Mouse (Mus musculus) intestine, embryonic 16.5 days (tissue): ENCODE results near the gene Vcl. TPM values are rescaled to one million over a fixed set of nuclear protein-coding genes. Genes with fewer than 3 reads are reported as not detected.

ENCODE experiments used
- ATAC-seq: fragments of 200-750 bp; cut with Nextera tagmentation; 2 replicates; pipeline ENCODE4 v1.8.0; 2017; ENCODE audit warnings: moderate TSS enrichment, moderate library complexity
- H3K27ac ChIP-seq: fragments of 300-500 bp; sonication (generic); 2 replicates; pipeline ENCODE4 v1.5.1; 2014; ENCODE audit warnings: mild to moderate bottlenecking, low read length
- H3K27me3 ChIP-seq: fragments of 300-500 bp; sonication (generic); replicated peaks from 2 replicates; pipeline ENCODE4 v1.6.1; 2014; ENCODE audit warnings: low read length, control low read depth, mixed read lengths; ENCODE audit not compliant: control insufficient read depth, insufficient read depth
- H3K36me3 ChIP-seq: fragments of 300-500 bp; sonication (generic); 2 replicates; pipeline ENCODE4 v1.6.1; 2014; ENCODE audit warnings: low read length, control low read depth; ENCODE audit not compliant: control insufficient read depth, insufficient read depth
- H3K4me1 ChIP-seq: fragments of 300-500 bp; sonication (generic); 2 replicates; pipeline ENCODE4 v1.6.1; 2014; ENCODE audit warnings: low read length, control low read depth, mixed read lengths; ENCODE audit not compliant: control insufficient read depth, insufficient read depth
- H3K4me2 ChIP-seq: fragments of 300-500 bp; sonication (generic); 2 replicates; pipeline ENCODE4 v1.6.1; 2014; ENCODE audit warnings: low read depth, low read length, control low read depth
- H3K4me3 ChIP-seq: fragments of 300-500 bp; sonication (generic); 2 replicates; pipeline ENCODE4 v1.5.1; 2014; ENCODE audit warnings: mild to moderate bottlenecking, low read length
- H3K9ac ChIP-seq: fragments of 300-500 bp; sonication (generic); 2 replicates; pipeline ENCODE4 v1.6.1; 2014; ENCODE audit warnings: low read depth, low read length
- H3K9me3 ChIP-seq: fragments of 300-500 bp; sonication (generic); 2 replicates; pipeline ENCODE4 v1.6.1; 2016; ENCODE audit warnings: low read length, control low read depth; ENCODE audit not compliant: control insufficient read depth
- WGBS: fragments of 180-500 bp; shearing (Covaris S2); extraction: QIAGEN DNeasy Blood & Tissue Kit; methylation state at CpG from one replicate; pipeline ENCODE4 v1.1.7; 2014; 5-methylcytosine and 5-hydroxymethylcytosine counted together
- polyA plus RNA-seq: library from polyadenylated mRNA; unstranded; fragments of >200 nt; fragmentation: Nextera tagmentation; extraction: Ambion mirVana; gene quantifications from 2 replicates; pipeline ENCODE4 v1.2.1, GENCODE M21; 2015

The Vcl gene
- polyA plus RNA-seq, 1 experiment from 2014 or later: 51.5 TPM

DNA sequence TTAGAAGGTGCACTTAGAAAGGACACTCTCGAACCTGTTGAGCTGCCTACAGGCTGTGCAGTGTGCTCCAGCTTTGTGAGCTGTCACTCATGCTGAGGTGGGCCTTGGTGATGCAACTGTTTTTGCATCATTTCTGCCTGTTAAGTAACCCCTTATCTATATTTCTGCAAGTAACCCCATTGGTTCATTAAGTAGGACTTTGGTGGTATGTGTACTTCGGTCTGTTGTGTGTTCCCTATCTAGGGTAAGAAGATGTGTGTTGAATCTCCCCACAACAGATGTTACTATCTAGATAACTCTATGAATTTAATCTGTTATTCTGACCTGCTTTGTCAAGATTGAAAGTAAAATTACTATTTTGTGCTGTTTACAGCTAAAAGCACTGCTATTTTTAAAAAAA, 17.4 kb upstream of the Vcl start:
- 66% methylated on average over 2 of the region's 2 CpGs for WGBS
- Histone ChIP-seq H3K27ac (no peak overlapping the region), H3K4me3 (no peak overlapping the region), H3K4me1 (no peaks in the 10 kb centered on the region; the same call in 1 of the 2 replicates), H3K9ac (no peak overlapping the region), H3K27me3 (no peaks in the 10 kb centered on the region), H3K9me3 (no peaks in the 10 kb centered on the region), H3K36me3 (no peaks in the 10 kb centered on the region), H3K4me2 (no peak overlapping the region)
- ATAC-seq: no peak

- WGBS: 38% methylated on average over 2 of the region's 2 CpGs
- no peaks in the 10 kb centered on the region; the same call in 1 of the 2 replicates for H3K4me1 ChIP-seq
These were observed 14.8 kb upstream of the Vcl start for GRCm38 (mm10) chr14:20914415-20914814.

DNA sequence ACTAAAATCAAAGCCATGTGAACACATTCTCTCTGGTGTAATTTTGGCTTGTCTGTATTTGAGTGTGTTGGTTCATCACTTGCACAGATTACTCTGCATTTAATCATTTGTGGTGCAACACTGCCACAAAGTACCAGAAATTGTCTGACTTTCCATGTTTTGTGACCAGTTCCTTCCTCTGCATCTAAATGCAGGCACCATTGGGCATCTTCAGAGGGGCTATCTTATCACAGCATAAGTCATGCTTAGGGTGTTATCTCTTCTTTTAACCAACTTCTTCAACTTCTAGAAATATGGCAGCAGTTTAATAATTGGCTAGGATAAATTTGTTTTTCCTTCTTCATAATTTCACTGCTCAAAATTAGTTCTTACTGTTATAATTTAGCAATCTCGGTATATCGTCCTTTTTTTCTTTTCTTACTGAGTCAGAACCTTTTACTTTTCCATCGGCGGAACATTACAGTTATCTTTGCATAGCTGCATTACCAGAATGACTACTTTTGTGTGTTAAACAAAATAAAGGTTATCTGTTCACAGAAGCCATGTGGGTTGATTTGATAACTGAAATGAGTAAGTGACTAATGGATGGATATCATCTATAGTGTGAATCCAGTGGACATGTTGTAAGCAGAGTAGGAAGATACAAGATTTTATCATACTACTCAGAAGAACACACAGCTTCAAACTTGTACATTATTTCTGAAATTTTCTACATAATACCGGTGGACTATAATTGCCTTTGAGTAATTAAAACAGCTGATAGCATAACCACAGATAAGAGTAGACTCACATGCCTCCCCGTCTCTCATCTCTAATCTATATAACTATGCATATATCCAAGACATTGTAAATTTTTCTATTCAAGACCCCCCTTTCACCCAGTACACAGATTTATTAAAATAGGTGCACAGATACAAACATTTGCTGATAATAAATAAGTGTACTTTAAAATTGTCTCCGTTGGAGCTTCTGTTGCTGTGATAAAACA, 12.3 kb upstream of the Vcl start:
- no peaks in the 10 kb centered on the region for H3K36me3 ChIP-seq
- H3K27me3 ChIP-seq: no peaks in the 10 kb centered on the region
- no peak overlapping the region for H3K27ac ChIP-seq
- H3K4me3 ChIP-seq: no peak overlapping the region
- H3K4me2 ChIP-seq: no peak overlapping the region
- H3K4me1 ChIP-seq: no peaks in the 10 kb centered on the region; the same call in 1 of the 2 replicates
- H3K9ac ChIP-seq: no peak overlapping the region
- 85% methylated on average over 7 of the region's 7 CpGs for WGBS
- ATAC-seq: no peak
- H3K9me3 ChIP-seq: peaks cover 2% of the 10 kb centered on the region; the same call in 1 of the 2 replicates

More at GRCm38 (mm10) chr14:20914415-20914814, 14.8 kb upstream of the Vcl start:
- Histone ChIP-seq H3K27ac (no peak overlapping the region), H3K4me3 (no peak overlapping the region), H3K9ac (no peak overlapping the region), H3K36me3 (no peaks in the 10 kb centered on the region), H3K4me2 (no peak overlapping the region), H3K9me3 (peaks cover 2% of the 10 kb centered on the region; the same call in 1 of the 2 replicates), H3K27me3 (no peaks in the 10 kb centered on the region)
- ATAC-seq: no peak

DNA sequence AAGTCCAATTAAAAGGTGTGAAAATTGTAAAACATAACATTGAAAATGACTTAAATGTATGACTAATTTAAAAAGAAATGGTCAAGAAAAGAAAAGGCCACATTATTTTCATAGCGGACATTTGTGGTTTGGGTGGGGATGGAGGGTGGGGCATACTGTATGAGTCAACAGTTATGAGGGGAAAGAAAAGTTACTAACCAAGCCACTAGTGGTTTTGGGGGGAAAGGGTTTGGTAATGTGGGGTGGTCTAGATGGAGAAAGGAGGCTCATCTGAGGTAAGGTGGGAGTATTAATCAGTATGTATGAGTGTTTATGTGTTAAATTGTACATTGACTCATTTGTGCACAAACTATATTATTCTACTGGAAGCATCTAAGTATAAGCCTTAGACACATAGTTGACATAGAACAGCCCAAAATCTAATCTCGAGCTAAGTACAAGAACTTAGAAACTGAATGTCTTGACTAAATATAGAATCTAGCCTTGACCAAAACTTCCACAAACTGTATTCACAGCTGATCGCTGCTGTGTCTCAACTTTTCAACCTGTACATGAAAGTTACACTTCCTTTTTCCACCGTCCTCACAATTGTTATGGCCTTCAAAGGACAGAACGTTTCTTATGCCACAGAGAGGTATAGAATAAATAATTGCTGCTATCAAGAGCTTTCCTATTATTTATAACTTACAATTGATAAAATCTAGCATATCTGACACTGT, 5.0 kb upstream of the Vcl start:
- Histone ChIP-seq H3K27ac (no peak overlapping the region), H3K4me2 (no peak overlapping the region), H3K9ac (no peak overlapping the region), H3K9me3 (no peaks in the 10 kb centered on the region), H3K4me1 (no peaks in the 10 kb centered on the region), H3K4me3 (no peak overlapping the region), H3K36me3 (no peaks in the 10 kb centered on the region), H3K27me3 (no peaks in the 10 kb centered on the region)
- 81% methylated on average over 5 of the region's 5 CpGs for WGBS
- no peak for ATAC-seq

DNA sequence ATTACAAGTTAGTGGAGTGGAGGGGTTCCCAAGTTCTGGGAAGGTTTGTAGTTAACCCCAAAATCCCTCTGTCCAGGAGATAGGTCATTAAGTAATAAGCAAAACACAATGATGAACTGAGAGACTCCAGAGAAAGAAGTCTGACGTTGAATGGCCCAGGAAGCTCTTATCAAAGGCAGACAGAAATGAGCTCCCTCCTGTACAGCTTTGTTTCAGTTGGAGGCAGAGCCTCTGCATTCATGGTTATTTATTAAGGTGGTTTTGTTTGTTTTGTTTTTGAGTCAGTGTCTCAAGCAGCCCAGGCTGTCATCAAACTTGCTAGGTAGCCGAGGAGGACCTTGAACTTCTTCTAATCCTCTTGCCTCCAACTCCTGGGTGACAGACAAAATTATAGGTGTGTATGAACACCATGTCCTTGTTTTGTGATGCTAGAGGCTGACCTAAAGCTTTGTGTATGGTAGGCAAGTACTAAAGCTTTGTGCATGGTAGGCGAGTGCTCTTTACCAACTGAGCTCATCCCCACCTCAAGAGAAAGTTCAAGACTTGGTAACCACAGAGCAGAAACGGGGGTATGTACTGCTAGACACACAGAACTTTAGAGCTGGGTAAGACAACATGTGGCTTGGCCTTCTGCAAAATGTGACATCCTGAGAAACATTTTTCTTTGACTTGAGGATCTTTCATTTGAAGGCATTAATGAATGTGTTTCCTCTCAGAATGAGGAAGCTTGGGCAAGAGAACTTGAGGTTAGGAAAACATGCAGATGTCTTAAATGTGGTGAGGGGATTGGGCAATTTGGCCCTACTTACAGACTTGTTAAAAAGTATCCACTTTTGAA, 1.5 kb upstream of the Vcl start:
- Histone ChIP-seq H3K36me3 (no peaks in the 10 kb centered on the region), H3K9ac (no peak overlapping the region), H3K9me3 (no peaks in the 10 kb centered on the region), H3K4me3 (no peak overlapping the region), H3K4me2 (no peak overlapping the region), H3K27me3 (no peaks in the 10 kb centered on the region), H3K27ac (no peak overlapping the region), H3K4me1 (peaks cover 16% of the 10 kb centered on the region)
- no peak for ATAC-seq
- 84% methylated on average over 4 of the region's 4 CpGs for WGBS

- peaks cover 16% of the 10 kb centered on the region for H3K4me1 ChIP-seq
- no peaks in the 10 kb centered on the region for H3K9me3 ChIP-seq
- ATAC-seq: no peak
- WGBS: 25% methylated on average over 4 of the region's 4 CpGs
- no peaks in the 10 kb centered on the region for H3K27me3 ChIP-seq
- no peaks in the 10 kb centered on the region for H3K36me3 ChIP-seq
- H3K27ac ChIP-seq: no peak overlapping the region
- peak overlapping the region; percentile 94 for H3K4me3 ChIP-seq
- H3K4me2 ChIP-seq: peak overlapping the region; percentile 56
- peak overlapping the region; percentile 70 for H3K9ac ChIP-seq
These were observed 901 bp upstream of the Vcl start for GRCm38 (mm10) chr14:20928308-20928685.

DNA sequence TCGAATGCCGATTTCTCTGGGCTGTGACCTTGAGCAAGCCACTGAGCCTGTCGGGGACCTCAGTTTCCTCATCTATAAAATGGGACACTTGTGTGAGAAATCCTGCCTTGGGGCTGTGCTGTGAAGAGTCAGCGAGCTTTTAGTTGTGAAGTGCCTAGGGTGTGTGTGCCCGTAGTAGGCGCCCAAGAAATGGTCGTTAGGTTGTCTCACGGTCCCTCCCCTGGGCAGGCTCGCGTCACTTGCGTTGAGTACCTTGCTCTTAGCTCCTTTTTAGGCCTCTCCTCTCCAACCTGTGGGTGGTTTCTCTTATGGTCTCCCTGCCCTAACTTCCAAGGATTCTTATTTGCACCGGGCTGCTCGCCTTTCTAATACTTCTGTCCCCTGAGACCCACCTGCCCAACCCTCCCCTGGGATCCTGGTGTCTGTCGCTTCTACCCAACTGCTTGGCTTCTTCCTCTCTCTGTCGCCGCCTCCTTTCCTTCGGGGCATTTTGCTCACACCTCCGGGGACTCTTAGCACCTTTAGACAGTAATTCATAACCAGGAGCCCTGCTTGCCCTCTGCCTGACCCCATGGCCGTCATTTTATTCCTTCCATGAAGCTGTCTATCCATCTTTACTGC, 726 bp downstream of the Vcl start:
- H3K4me3 ChIP-seq: peak overlapping the region; percentile 94
- peak; percentile 6 for ATAC-seq
- no peaks in the 10 kb centered on the region for H3K36me3 ChIP-seq
- H3K27ac ChIP-seq: peak overlapping the region; percentile 96
- peaks cover 16% of the 10 kb centered on the region for H3K4me1 ChIP-seq
- H3K27me3 ChIP-seq: no peaks in the 10 kb centered on the region
- H3K9ac ChIP-seq: peak overlapping the region; percentile 96
- peak overlapping the region; percentile 85 for H3K4me2 ChIP-seq
- WGBS: under 1% methylated on average over 19 of the region's 19 CpGs
- no peaks in the 10 kb centered on the region for H3K9me3 ChIP-seq

DNA sequence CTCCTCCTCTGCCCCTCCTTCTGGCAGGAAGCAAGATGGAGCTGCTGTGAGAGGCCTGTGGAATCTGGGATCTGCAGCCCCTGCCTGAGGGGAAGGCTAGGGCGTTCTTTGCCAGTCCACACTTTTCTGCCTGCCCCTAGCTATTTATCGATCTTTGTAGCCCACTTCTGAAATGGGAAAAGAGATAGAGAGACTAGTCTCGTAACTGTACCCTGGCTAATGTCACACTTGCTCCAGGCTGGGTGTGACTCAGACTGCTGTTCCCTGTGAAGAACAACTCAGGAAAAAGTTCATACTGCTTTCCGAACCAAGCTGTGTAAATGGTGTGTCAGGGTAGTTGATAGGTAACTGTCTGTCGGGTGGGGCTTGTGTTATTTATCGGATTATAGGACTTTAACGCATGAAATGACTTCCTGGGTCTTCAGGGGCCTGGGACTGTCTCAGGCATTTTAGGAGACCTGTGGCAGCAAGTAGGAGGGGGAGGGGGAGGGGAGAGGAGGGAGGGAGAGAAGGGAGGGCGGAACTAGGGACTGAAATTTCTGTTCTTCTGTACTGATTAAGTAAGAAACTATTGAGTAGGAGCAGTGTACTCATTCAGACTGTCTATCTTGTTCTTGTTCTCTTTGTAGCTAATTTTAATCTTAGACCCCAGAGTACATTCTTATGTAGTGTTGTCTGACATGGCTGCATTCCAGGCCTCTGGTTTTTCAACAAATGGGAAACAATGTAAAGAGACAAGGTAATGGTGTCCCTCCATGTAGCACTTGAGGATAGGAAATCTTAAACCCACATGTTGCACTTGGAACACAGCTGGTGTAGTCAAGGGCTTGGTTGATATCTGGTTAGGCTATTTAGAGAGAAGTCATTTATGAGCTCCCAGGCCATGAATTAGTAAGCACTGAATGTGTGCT, 1.5 kb downstream of the Vcl start:
- peak overlapping the region; percentile 96 for H3K9ac ChIP-seq
- H3K36me3 ChIP-seq: no peaks in the 10 kb centered on the region
- no peak for ATAC-seq
- peak overlapping the region; percentile 96 for H3K27ac ChIP-seq
- 17% methylated on average over 8 of the region's 8 CpGs for WGBS
- H3K4me1 ChIP-seq: peaks cover 16% of the 10 kb centered on the region
- no peaks in the 10 kb centered on the region for H3K9me3 ChIP-seq
- no peaks in the 10 kb centered on the region for H3K27me3 ChIP-seq
- H3K4me2 ChIP-seq: peak overlapping the region; percentile 85
- H3K4me3 ChIP-seq: peak overlapping the region; percentile 94
